In the genomic region with DNA sequence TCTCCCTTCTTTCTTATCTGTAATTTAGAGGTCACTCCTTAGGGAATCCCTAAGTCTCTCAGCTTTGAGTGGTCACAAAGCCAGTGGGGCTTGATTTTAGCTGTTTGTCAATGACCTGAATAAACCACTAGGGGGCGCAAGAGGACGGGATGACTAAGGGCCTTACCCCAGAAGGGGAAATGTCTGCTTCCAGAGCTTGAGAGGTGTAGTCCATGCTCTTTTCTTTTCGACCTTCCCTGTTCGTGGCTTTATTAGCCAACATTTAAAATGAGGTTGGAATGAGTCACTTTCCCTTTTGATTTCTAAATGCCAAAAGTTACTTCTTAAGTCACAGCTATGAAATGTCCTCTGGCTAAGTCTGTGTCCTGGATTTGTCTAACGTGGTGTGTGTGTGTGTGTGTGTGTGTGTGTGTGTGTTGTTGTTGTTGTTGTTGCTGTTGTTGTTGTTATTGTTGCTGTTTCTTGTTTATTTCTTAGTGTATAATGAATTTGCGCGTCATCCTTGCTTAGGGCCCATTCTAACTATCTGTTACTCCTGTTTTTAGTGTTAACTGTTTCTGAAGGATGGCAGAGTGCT, we compare ENCODE assay signal across 9 mouse cellular contexts.
DNase-seq lines count a peak whose midpoint lies in the region; ATAC-seq and TF ChIP-seq lines count a peak whose summit lies in the region.
"Had no signal": no experiment of that assay in that cellular context is flagged by ENCODE, and none has a peak within 500 bp of the region (broad histone marks: within the 10 kb centered on the region; RNA-seq: fewer than 3 reads in every experiment).

No protein-coding gene starts in this region.

- H3K4me2 ChIP-seq in embryonic facial prominence, embryonic 13.5 days, result no peak overlapping the region
- no peak overlapping the region for H3K4me2 ChIP-seq in heart, embryonic 12.5 days
- no peak overlapping the region for H3K4me2 ChIP-seq in liver, embryonic 14.5 days (ENCODE audit: low read depth)
- no peak overlapping the region for H3K4me2 ChIP-seq in neural tube, embryonic 12.5 days (replicated peaks)
- H3K4me2 ChIP-seq: heart, embryonic 13.5 days had no signal

- TF ChIP-seq EP300 in liver, embryonic 14.5 days (IDR thresholded peaks at IDR 0.05; ENCODE audit: low read depth), result no peak

- 0 out of 2 replicates have a peak, but pooled peaks have one; percentile 56 for ATAC-seq in embryonic facial prominence, embryonic 13.5 days (ENCODE audit: insufficient number of reproducible peaks, insufficient read depth, low FRiP score, low TSS enrichment, low read depth)
- ATAC-seq in heart, embryonic 12.5 days (ENCODE audit: insufficient number of reproducible peaks, low FRiP score), result peak; percentile 39; the same call in 1 of the 2 replicates
- ATAC-seq in liver, embryonic 14.5 days (ENCODE audit: insufficient read depth), result no peak
- ATAC-seq in neural tube, embryonic 12.5 days (ENCODE audit: low FRiP score, low read depth), result peak; percentile 77

- no peaks in the 10 kb centered on the region for H3K27me3 ChIP-seq in C2C12 (ENCODE audit: control insufficient read depth, insufficient read depth, insufficient read length)
- no peaks in the 10 kb centered on the region; the same call in none of the 2 replicates for H3K27me3 ChIP-seq in embryonic facial prominence, embryonic 13.5 days
- no peaks in the 10 kb centered on the region for H3K27me3 ChIP-seq in heart, embryonic 12.5 days (replicated peaks)
- H3K27me3 ChIP-seq in liver, embryonic 14.5 days (ENCODE audit: control insufficient read depth, insufficient read depth, low read length), result no peaks in the 10 kb centered on the region
- H3K27me3 ChIP-seq in neural tube, embryonic 12.5 days (replicated peaks), result no peaks in the 10 kb centered on the region

- H3K9me3 ChIP-seq in embryonic facial prominence, embryonic 13.5 days, result no peaks in the 10 kb centered on the region
- H3K9me3 ChIP-seq in heart, embryonic 12.5 days (replicated peaks), result no peaks in the 10 kb centered on the region
- H3K9me3 ChIP-seq in liver, embryonic 14.5 days (ENCODE audit: control insufficient read depth, low read length), result no peaks in the 10 kb centered on the region
- H3K9me3 ChIP-seq in neural tube, embryonic 12.5 days, result no peaks in the 10 kb centered on the region
- H3K9me3 ChIP-seq: heart, embryonic 13.5 days had no signal

- H3K79me2 ChIP-seq in C2C12 (ENCODE audit: control insufficient read depth, insufficient read depth), result peaks cover 21% of the 10 kb centered on the region

- H3K36me3 ChIP-seq in C2C12 (ENCODE audit: control insufficient read depth, insufficient read depth), result peaks cover 86% of the 10 kb centered on the region
- H3K36me3 ChIP-seq in embryonic facial prominence, embryonic 13.5 days, result 0 out of 2 replicates have a peak, but pooled peaks cover 8% of the 10 kb centered on the region
- 0 out of 2 replicates have a peak, but pooled peaks cover 3% of the 10 kb centered on the region for H3K36me3 ChIP-seq in heart, embryonic 12.5 days
- H3K36me3 ChIP-seq in liver, embryonic 14.5 days (replicated peaks; ENCODE audit: control insufficient read depth, insufficient read depth, low read depth), result no peaks in the 10 kb centered on the region
- H3K36me3 ChIP-seq in neural tube, embryonic 12.5 days, result no peaks in the 10 kb centered on the region

- no peaks in the 10 kb centered on the region for H3K4me1 ChIP-seq in embryonic facial prominence, embryonic 13.5 days
- no peaks in the 10 kb centered on the region for H3K4me1 ChIP-seq in heart, embryonic 12.5 days (replicated peaks)
- H3K4me1 ChIP-seq in liver, embryonic 14.5 days (replicated peaks; ENCODE audit: control insufficient read depth in 2 of 2, insufficient read depth in 2 of 2, low read length in 1 of 2), result no peaks in the 10 kb centered on the region
- no peaks in the 10 kb centered on the region for H3K4me1 ChIP-seq in neural tube, embryonic 12.5 days
- H3K4me1 ChIP-seq: heart, embryonic 13.5 days had no signal

- H3K4me3 ChIP-seq in C2C12 (ENCODE audit: insufficient read depth, poor library complexity, severe bottlenecking), result no peak overlapping the region
- H3K4me3 ChIP-seq in embryonic facial prominence, embryonic 13.5 days, result no peak overlapping the region
- H3K4me3 ChIP-seq in heart, embryonic 12.5 days, result no peak overlapping the region
- no peak overlapping the region for H3K4me3 ChIP-seq in liver, embryonic 14.5 days (ENCODE audit: insufficient read depth in 1 of 2, low read depth in 2 of 2, low read length in 2 of 2)
- H3K4me3 ChIP-seq in neural tube, embryonic 12.5 days, result no peak overlapping the region
- H3K4me3 ChIP-seq: heart, embryonic 13.5 days had no signal

- peaks cover 3% of the 10 kb centered on the region for H3K79me3 ChIP-seq in C2C12 (ENCODE audit: low read depth)

- no peak overlapping the region for H3ac ChIP-seq in C2C12 (ENCODE audit: control insufficient read depth, insufficient read length, low read depth)

- DNase-seq in adrenal gland, postnatal 36 days, result peak; percentile 79 to 81
- peak; percentile 86 for DNase-seq in kidney, postnatal 10 days
- peak; percentile 22 to 41 (median 22) for DNase-seq in liver, embryonic 14.5 days (ENCODE audit: low read depth in 3 of 3, low spot score in 3 of 3)
- DNase-seq in telencephalon, adult 2 months (ENCODE audit: low read depth, low spot score), result peak; percentile 64

- peak; percentile 11 for TF ChIP-seq CTCF in C2C12 (IDR thresholded peaks at IDR 0.05; ENCODE audit: control insufficient read depth, insufficient read depth, insufficient read length)
- peak; percentile 88 for TF ChIP-seq CTCF in liver, embryonic 14.5 days (IDR thresholded peaks at IDR 0.05; ENCODE audit: low read depth)

- H3K9ac ChIP-seq in embryonic facial prominence, embryonic 13.5 days, result no peak overlapping the region
- no peak overlapping the region for H3K9ac ChIP-seq in heart, embryonic 12.5 days
- no peak overlapping the region for H3K9ac ChIP-seq in liver, embryonic 14.5 days (replicated peaks)
- H3K9ac ChIP-seq in neural tube, embryonic 12.5 days, result no peak overlapping the region
- H3K9ac ChIP-seq: heart, embryonic 13.5 days had no signal

- H3K27ac ChIP-seq in embryonic facial prominence, embryonic 13.5 days, result no peak overlapping the region
- no peak overlapping the region for H3K27ac ChIP-seq in heart, embryonic 12.5 days (ENCODE audit: poor library complexity, severe bottlenecking)
- H3K27ac ChIP-seq in liver, embryonic 14.5 days, result no peak overlapping the region
- no peak overlapping the region for H3K27ac ChIP-seq in neural tube, embryonic 12.5 days
- H3K27ac ChIP-seq: heart, embryonic 13.5 days had no signal

- 39% methylated on average over 7 of the region's 7 CpGs for WGBS in embryonic facial prominence, embryonic 13.5 days
- 36% methylated on average over 7 of the region's 7 CpGs for WGBS in heart, embryonic 12.5 days
- 31% methylated on average over 7 of the region's 7 CpGs for WGBS in liver, embryonic 14.5 days (ENCODE audit: insufficient replicate concordance)
- WGBS in neural tube, embryonic 12.5 days, result 38% methylated on average over 7 of the region's 7 CpGs

TF ChIP-seq in C2C12, 6 proteins besides CTCF, POLR2A, EP300 and RAD21:
- no peak for TF ChIP-seq MYOD1 (IDR thresholded peaks at IDR 0.05; ENCODE audit: control insufficient read depth, insufficient read length, low read depth)
- TF ChIP-seq MAX (IDR thresholded peaks at IDR 0.05), result no peak
- TF ChIP-seq CEBPB (IDR thresholded peaks at IDR 0.05; ENCODE audit: low read depth), result no peak
- no peak for TF ChIP-seq USF1 (IDR thresholded peaks at IDR 0.05; ENCODE audit: low read depth)
- no peak for TF ChIP-seq MYOG (IDR thresholded peaks at IDR 0.05; ENCODE audit: control insufficient read depth, extremely low read depth, insufficient read length)
- TF ChIP-seq FOSL1 (IDR thresholded peaks at IDR 0.05; ENCODE audit: insufficient read depth, low read length, poor library complexity, severe bottlenecking), result no peak
TF ChIP-seq in C2C12: peak in this region for 0.

Comparison
In these comparisons a context has a peak if more than half of its experiments do, and no peak if none do; other contexts are left out.
1. DNase-seq: peak in every context shown above with its lines; median percentile 86 in kidney, postnatal 10 days; 80 in adrenal gland, postnatal 36 days; 64 in telencephalon, adult 2 months; 22 in liver, embryonic 14.5 days.